Mouse (Mus musculus) testis, adult 2 months (tissue): Measurements from ENCODE around the gene Serac1.

Source experiments
- CTCF ChIP-seq: fragments of 200-500 bp; IDR thresholded peaks from 2 replicates; pipeline ENCODE4 v1.5.1; 2012; ENCODE audit warnings: low read depth, mild to moderate bottlenecking, inconsistent platforms, low read length, moderate library complexity; ENCODE audit not compliant: control insufficient read depth, insufficient read depth, insufficient replicate concordance
- POLR2A ChIP-seq: fragments of 200-500 bp; IDR thresholded peaks from 2 replicates; pipeline ENCODE4 v1.6.1; 2012; ENCODE audit warnings: low read depth, mild to moderate bottlenecking, inconsistent platforms, low read length, moderate library complexity; ENCODE audit not compliant: control insufficient read depth

- TF ChIP-seq CTCF (no peak), POLR2A (no peak)
Observed at GRCm38 (mm10) chr17:6095579-6095978, 16.0 kb upstream of the Serac1 start.
